Mouse (Mus musculus): ENCODE data around the gene Setd1b. TPM values are rescaled to one million over a fixed set of nuclear protein-coding genes. Genes with fewer than 3 reads are reported as not detected.
"Not testable (repeated sequence)": the region's sequence is repeated elsewhere in the genome, so short reads cannot be mapped to it uniquely, and the experiment has no call there.

Setd1b gene
- polyA plus RNA-seq, 1 experiment: 5.3 TPM

DNA sequence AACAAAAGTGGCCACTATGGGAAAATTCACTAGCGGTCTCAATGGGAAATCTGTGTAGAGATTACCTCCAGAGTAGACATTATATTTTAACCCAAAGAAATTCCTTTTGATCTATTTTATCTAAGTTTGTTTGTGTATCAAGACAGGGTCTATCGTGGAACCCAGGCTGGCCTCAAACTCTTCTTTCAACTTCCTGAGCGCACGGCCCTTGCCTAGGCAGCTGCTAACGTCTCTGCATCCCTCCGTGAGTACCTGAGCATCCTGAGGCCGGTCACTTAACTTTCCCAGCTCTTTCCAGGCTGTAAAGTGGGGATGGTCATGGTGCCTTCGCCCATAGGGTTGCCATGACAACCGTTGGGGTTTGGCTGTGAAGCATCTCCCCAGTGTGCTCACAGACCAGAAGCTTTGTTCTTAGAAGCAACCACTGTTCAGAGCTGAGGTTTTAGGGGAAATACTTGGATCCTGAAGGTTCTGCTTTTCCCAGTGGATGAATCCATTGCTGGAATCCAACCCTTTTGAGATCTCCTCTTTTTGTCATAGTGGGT is 50.7 kb downstream of the Setd1b start:
- DNase-seq (ENCODE audit: low read depth, low spot score): no peak

DNA sequence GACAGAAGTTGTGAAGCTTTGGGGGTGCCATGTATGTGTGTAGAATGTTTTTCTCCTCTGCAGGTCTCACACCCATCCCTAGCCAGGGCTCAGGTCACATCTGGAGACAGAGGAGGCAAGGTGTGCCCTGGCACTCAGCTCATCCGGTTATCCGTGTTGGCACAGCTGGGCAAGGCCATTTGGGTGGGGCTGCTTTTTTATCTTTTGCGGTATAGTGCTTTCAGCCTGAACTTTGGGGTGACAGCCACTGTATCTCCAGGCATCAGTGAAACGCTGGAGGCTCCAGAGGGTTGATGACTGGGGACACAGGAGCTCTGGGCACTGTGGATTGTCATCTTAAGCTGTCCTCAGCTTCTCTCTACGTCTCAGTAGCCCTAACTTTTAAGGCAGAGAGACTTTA is 51.4 kb downstream of the Setd1b start:
- DNase-seq (ENCODE audit: low read depth, low spot score): no peak

More for the DNA sequence above, 50.7 kb downstream of the Setd1b start:
- 54% methylated on average over 9 of the region's 9 CpGs for whole genome bisulfite sequencing

DNA sequence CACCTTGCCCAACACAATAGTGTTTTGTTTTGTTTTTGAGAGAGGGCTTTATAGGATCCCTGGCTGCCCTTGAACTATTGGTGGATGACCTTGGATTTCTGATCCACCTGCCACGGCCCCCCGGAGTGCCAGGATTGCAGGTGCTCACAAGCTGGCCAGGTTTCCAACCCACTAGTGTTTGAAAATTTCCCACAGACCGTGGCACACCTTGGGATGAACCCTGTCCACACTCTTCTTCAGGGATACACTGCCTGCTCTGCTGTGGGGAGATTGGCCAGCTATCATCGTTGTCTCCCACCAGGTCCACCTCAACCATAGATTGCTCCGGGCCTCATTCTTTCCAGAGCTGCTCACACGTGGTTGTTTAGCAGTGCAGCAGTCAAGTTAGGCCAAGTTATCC is 52.9 kb downstream of the Setd1b start:
- WGBS: 85% methylated on average over 6 of the region's 6 CpGs
- no peak for DNase-seq (ENCODE audit: low read depth, low spot score)

More for the DNA sequence above, 51.4 kb downstream of the Setd1b start:
- 45% methylated on average over 5 of the region's 5 CpGs for WGBS

DNA sequence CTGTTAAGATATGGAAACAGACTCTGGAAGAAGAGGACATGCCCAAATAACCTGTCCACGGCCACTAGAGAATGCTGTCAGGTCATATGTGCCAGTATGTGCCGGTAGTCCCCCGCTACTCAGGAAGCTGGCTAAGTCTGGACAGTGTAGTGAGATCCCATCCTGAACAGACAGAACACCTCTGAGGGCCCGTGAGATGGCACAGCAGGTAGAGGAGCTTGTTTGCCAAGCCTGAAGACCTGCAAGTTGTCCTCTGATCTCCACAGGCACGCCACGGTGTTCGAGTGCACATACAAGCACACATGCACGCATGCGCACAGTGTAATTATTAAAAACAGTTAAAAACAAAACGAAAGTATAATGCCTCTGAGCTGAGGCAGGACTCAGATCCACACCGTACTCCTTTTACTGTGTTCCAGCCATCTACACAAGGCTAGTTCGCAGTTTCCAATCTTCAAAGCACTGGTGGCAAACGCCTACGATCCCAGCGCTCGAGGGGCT is 53.6 kb downstream of the Setd1b start:
- DNase-seq (ENCODE audit: low read depth, low spot score): no peak
- WGBS: 90% methylated on average over 16 of the region's 16 CpGs

DNA sequence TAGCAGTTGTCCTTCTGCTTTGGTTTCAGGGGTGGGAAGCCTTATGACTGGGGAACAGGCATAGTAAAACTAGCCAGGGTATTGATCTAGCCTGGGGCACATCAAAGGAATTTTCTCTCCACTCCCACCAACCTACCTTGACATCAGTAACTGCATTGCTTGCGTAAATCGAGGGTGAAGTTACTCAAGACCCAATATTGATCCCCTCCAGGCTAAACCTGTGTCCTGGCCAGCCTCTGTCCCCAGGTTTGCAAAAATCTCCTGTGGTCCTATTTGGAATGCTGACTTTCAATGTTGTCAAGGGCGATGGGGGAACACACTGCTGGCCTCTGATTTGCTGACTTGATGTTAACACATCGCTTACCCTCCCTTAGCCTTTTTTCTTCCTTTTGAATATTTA is 54.8 kb downstream of the Setd1b start:
- 47% methylated on average over 4 of the region's 4 CpGs for WGBS
- no peak for DNase-seq (ENCODE audit: low read depth, low spot score)

DNA sequence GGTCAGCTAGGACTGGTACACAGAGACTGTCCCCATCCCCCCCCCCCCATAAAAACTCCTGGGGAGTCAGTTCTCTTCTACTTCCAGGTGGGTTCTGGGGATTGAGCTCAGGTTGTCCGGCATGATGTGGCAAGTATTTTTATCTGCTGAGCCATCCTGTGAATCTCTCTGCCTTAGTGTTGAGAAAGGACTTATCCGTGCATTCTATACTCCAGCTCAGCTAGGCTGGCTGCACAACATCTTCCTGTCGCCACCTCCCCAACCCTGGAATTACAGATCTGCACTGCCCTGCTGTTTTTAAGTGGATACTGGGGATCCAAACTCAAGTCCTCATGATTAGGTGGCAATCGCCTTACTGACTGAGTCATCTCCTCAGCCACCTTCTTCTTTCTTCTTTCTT is 56.5 kb downstream of the Setd1b start:
- WGBS: 94% methylated on average over 4 of the region's 4 CpGs
- DNase-seq (ENCODE audit: low read depth, low spot score): no peak

DNA sequence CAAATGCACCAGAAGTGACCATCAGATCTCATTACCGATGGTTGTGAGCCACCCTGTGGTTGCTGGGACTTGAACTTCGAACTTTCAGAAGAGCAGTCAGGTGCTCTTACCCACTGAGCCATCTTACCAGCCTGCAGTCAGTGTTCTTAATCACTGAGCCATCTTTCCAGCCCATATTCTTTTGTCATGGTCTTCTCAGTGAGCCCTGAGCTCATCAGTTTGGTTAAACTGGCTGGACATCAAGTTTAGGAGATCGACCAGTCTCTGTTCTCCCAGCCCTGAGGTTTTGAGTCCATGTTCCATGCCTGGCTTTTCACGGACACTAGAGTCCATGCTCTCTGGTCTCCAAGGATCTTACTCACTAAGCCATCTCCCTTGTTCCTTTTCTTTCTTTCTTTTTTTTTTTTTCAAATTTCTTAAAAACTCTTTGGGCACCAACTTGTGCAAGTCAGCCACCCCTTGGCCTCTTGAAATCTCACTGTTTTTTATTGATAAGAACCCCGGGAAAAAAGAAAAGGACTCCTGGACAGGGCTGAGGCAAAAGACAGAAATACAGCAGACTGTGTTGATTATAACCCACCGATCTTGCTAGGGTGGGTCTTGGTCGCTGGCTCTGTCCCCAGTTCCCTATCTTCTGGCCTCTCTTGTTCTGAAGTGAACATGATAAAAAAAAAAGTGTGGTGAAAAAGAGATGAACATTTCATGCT is 59.0 kb downstream of the Setd1b start:
- 80% methylated on average over 6 of the region's 7 CpGs for WGBS
- not testable (repeated sequence) for DNase-seq (ENCODE audit: low read depth, low spot score)

DNA sequence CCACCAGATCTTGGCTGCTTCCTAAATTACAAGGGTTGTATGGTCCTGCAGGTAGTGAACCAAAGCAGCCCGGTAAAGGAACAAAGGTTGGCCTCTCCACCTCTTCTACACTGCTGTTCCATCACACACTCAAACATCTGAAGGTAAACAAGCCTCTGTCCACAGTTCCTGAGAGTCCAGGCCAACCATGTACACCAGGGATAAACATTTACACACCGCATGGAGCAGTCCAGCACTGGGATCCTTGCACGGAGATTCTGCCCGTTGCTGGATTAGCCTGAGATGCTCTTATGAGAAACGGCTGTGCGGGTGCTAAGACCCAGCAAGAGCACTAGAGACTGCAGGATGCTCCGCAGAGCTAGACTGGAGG is 59.5 kb downstream of the Setd1b start:
- no peak for DNase-seq (ENCODE audit: low read depth, low spot score)
- WGBS: 48% methylated on average over 7 of the region's 7 CpGs

DNA sequence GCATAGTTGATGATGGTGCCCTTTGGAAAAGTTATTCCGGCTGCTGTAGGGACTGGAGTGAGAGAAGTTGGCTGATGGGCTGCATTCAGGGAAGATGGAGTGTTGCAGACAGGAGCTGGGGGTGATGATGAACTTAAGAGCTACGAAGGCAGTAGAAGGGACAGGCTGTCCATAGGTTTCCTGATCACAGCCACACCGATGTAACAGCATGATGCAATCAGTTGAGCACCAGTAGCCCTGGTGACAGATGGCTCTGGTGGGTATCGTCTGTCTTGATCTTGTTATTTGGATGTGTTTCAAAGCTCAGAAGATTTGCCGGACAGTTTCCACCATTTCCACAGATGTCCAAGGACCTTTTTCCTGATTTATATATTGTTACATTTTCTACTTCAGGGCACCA is 60.0 kb downstream of the Setd1b start:
- no peak for DNase-seq (ENCODE audit: low read depth, low spot score)
- WGBS: 81% methylated on average over 5 of the region's 5 CpGs

DNA sequence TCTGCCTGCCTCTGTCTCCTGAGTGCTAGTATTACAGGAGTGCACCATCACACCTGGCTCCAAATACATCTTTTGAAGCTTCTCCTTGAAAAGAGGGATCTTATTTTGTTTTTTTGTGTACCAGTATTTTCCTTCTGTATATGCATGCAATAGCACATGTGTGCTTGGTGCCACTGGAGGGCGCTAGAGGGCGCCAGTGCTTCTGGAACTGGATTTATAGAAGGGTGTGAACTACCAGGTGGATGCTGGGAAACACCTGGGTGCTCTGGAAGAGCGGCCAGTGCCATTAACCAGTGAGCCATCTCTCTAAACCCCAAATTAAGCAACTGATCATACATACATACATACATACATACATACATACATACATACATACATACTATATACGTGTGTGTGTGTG is 60.8 kb downstream of the Setd1b start:
- WGBS: 36% methylated on average over 4 of the region's 4 CpGs

DNA sequence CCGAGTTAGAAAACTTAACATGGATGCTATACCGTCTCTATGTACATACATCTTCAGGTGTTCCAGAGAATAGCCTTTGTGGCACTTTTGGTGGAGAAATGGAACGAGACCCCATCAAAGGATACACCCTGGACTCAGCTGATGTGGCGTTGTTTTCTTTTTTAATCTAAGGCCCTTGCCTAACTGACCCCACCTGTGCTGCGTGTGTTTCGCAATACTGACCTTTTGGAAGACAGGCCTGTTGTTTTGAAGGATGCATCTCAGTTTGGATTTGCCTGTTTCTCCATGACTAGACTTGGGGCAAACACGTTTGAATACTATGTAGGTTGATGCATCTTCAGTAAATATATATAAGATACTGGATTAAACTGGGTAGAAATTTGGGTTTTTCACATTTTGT is 61.6 kb downstream of the Setd1b start:
- 74% methylated on average over 7 of the region's 7 CpGs for WGBS
- DNase-seq (ENCODE audit: low read depth, low spot score): not testable (repeated sequence)

More for the DNA sequence above, 60.8 kb downstream of the Setd1b start:
- not testable (repeated sequence) for DNase-seq (ENCODE audit: low read depth, low spot score)

Other genes starting within 250 kb of the Setd1b start
- 12.1 and 15.7 TPM in 2 replicates for gene Kdm2b, start 152.4 kb upstream of the Setd1b start, polyA plus RNA-seq (2012; rRNA removed)
- 86.0 and 97.3 TPM in 2 replicates for gene Orai1, start 127.1 kb upstream of the Setd1b start, polyA plus RNA-seq (2012; rRNA removed)
- not detected in 2 replicates for gene Morn3, start 95.2 kb upstream of the Setd1b start, polyA plus RNA-seq (2012; rRNA removed)
- gene Tmem120b, start 73.8 kb upstream of the Setd1b start, polyA plus RNA-seq (2012; rRNA removed): 3.9 and 4.7 TPM in 2 replicates
- gene Rhof, start 9.5 kb upstream of the Setd1b start, polyA plus RNA-seq (2012; rRNA removed): 52.1 and 55.0 TPM in 2 replicates
- 22.0 and 25.6 TPM in 2 replicates for gene Psmd9, start 27.2 kb downstream of the Setd1b start, polyA plus RNA-seq (2012; rRNA removed)
- 42.3 and 60.9 TPM in 2 replicates for gene Hpd, start 40.5 kb downstream of the Setd1b start, polyA plus RNA-seq (2012; rRNA removed)
- gene Wdr66, start 109.9 kb downstream of the Setd1b start, polyA plus RNA-seq (2012; rRNA removed): 0.32 and 0.86 TPM in 2 replicates
- gene Bcl7a, start 201.6 kb downstream of the Setd1b start, polyA plus RNA-seq (2012; rRNA removed): 4.1 and 5.9 TPM in 2 replicates

Measured in large intestine, adult 2 months (tissue).